Mouse (Mus musculus): ENCODE data around the gene Gys1. TPM values are rescaled to one million over a fixed set of nuclear protein-coding genes. Genes with fewer than 3 reads are reported as not detected.
A peak's percentile ranks its signal among the peaks of the same experiment; 100 is the strongest.
"Not testable (repeated sequence)": the region's sequence is repeated elsewhere in the genome, so short reads cannot be mapped to it uniquely, and the experiment has no call there.

Gys1 gene
- polyA plus RNA-seq, 1 experiment from 2014 or later = 25.1 TPM

DNA sequence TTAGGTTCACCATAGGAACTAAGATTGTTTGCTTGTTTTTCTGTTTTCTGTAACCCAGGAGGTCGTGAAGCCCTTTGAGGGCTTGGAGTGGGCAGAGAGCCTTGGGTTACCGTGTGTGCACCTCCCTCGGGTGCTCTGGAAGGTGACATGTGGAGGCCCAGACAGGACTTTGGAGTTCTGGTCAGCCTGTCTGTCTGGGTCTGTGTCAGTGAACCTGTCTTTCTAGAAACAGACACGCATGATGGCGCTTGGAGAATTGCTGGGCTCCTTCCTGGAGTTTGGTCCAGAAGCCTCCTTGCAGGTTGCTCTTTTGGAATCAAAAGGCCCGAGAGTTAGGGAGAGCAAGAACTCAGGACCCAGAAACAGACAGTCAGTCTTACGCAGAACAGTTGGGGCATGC is 25.7 kb downstream of the Gys1 start:
- Histone ChIP-seq H3K4me1 (replicated peaks) (peaks cover 53% of the 10 kb centered on the region), H3K9ac (peak overlapping the region; percentile 39; the same call in 1 of the 2 replicates), H3K27ac (replicated peaks) (peak overlapping the region; percentile 95), H3K27me3 (no peaks in the 10 kb centered on the region), H3K4me2 (peak overlapping the region; percentile 64), H3K36me3 (peaks cover 33% of the 10 kb centered on the region), H3K4me3 (peak overlapping the region; percentile 77), H3K9me3 (no peaks in the 10 kb centered on the region)
- 73% methylated on average over 7 of the region's 7 CpGs for WGBS
- no peak; the same call in 1 of the 2 replicates for ATAC-seq (ENCODE audit: low FRiP score, low read depth)

DNA sequence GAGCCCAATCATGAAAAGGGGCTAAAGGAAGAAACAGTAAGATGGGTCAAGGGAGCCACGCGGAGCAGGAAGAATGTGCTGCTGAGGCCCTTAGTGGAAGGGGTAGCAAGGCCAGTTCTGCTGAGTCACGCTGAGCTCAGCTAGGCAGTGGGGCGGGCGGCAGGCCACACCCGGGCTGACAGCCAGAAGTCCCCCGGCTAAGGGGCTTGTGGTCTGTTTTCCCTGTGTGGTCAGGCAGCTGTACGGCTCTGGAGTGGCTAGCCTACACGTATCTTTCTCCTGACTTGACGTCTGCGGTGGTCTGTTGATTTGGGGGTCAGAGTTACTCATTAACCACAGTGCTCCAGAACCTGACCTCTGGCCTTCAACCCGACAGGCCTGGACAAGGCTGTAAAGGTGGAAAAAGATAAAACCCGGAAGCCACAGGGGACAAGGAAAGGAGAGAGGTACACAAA is 26.2 kb downstream of the Gys1 start:
- 23% methylated on average over 13 of the region's 13 CpGs for WGBS
- Histone ChIP-seq H3K4me2 (peak overlapping the region; percentile 64; the same call in 1 of the 2 replicates), H3K4me3 (0 out of 2 replicates have a peak overlapping the region, but pooled peaks have one; percentile 5), H3K36me3 (peaks cover 34% of the 10 kb centered on the region), H3K27me3 (no peaks in the 10 kb centered on the region), H3K4me1 (replicated peaks) (peaks cover 58% of the 10 kb centered on the region), H3K9me3 (no peaks in the 10 kb centered on the region), H3K9ac (no peak overlapping the region), H3K27ac (replicated peaks) (peak overlapping the region; percentile 95)
- no peak for ATAC-seq (ENCODE audit: low FRiP score, low read depth)

- 60% methylated on average over 4 of the region's 5 CpGs for WGBS
- Histone ChIP-seq H3K9me3 (no peaks in the 10 kb centered on the region), H3K4me3 (no peak overlapping the region), H3K27ac (replicated peaks) (peak overlapping the region; percentile 95), H3K4me2 (no peak overlapping the region), H3K9ac (no peak overlapping the region), H3K4me1 (replicated peaks) (peaks cover 59% of the 10 kb centered on the region), H3K27me3 (no peaks in the 10 kb centered on the region), H3K36me3 (peaks cover 34% of the 10 kb centered on the region)
- no peak for ATAC-seq (ENCODE audit: low FRiP score, low read depth)
Observed at GRCm38 (mm10) chr7:45461326-45461725, 26.7 kb downstream of the Gys1 start.

GRCm38 (mm10) chr7:45461781-45462180 is 27.1 kb downstream of the Gys1 start:
- peaks cover 56% of the 10 kb centered on the region for H3K4me1 ChIP-seq (replicated peaks)
- H3K36me3 ChIP-seq = peaks cover 34% of the 10 kb centered on the region
- H3K27me3 ChIP-seq = no peaks in the 10 kb centered on the region
- H3K4me2 ChIP-seq = no peak overlapping the region
- H3K9me3 ChIP-seq = no peaks in the 10 kb centered on the region
- no peak overlapping the region for H3K9ac ChIP-seq
- no peak overlapping the region for H3K4me3 ChIP-seq
- 81% methylated on average over 4 of the region's 4 CpGs for WGBS
- no peak overlapping the region for H3K27ac ChIP-seq (replicated peaks)
- no peak for ATAC-seq (ENCODE audit: low FRiP score, low read depth)

- Histone ChIP-seq H3K9me3 (no peaks in the 10 kb centered on the region), H3K36me3 (peaks cover 30% of the 10 kb centered on the region), H3K27ac (replicated peaks) (no peak overlapping the region), H3K27me3 (no peaks in the 10 kb centered on the region), H3K4me1 (replicated peaks) (peaks cover 51% of the 10 kb centered on the region), H3K9ac (no peak overlapping the region), H3K4me2 (no peak overlapping the region), H3K4me3 (no peak overlapping the region)
- ATAC-seq (ENCODE audit: low FRiP score, low read depth) = no peak
- 87% methylated on average over 4 of the region's 4 CpGs for WGBS
Observed at GRCm38 (mm10) chr7:45462325-45462724, 27.7 kb downstream of the Gys1 start.

DNA sequence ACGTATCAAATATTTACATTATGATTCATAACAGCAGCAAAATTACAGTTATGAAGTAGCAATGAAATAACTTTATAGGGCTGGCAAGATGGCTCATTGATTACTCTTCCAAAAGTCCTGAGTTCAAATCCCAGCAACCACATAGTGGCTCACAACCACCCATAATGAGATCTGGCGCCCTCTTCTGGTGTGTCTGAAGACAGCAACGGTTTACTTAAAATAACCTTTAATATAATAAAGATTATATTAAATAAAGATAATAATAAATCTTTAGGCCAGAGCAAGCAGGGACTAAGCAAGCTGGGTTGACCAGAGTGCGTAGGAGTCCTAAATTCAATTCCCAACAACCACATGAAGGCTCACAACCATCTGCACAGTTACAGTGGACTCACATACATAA is 28.2 kb downstream of the Gys1 start:
- 80% methylated on average over 4 of the region's 4 CpGs for WGBS
- peaks cover 45% of the 10 kb centered on the region for H3K4me1 ChIP-seq (replicated peaks)

DNA sequence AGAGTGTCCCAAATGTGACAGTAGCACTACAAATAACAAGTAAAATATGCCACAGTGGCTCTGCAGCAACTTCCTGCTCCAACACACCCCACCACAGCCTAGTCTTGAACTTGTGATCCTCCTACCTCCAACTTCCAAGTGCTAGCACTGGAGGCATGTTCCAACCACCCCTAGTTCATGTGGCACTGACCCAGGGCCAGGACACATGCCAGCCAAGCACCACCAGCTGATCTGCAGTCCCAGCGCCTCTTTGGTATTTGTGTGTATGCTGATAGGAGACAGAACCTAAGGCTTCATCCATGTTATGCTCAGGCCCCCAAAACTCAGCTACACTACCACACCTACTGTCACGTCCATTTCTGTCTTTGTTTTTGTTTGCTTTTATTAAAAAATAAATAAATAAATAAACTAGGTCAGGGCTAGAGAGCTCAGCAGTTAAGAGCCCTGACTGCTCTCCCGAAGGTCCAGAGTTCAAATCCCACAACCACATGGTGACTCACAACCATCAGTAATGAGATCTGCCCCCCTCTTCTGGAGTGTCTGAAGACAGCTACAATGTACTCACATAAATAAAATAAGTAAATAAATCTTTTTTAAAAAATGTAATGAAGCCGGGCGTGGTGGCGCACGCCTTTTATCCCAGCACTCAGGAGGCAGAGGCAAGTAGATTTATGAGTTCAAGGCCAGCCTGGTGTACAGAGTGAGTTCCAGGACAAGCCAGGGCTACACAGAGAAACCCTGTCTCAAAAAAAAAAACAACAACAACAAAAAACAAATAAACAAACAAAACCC is 29.5 kb downstream of the Gys1 start:
- no peak for ATAC-seq (ENCODE audit: low FRiP score, low read depth)
- Histone ChIP-seq H3K9me3 (no peaks in the 10 kb centered on the region), H3K9ac (no peak overlapping the region), H3K4me3 (no peak overlapping the region), H3K27me3 (no peaks in the 10 kb centered on the region), H3K4me2 (no peak overlapping the region), H3K36me3 (peaks cover 24% of the 10 kb centered on the region), H3K27ac (replicated peaks) (no peak overlapping the region), H3K4me1 (replicated peaks) (peaks cover 39% of the 10 kb centered on the region)
- WGBS = 97% methylated on average over 7 of the region's 7 CpGs

More for the DNA sequence above, 28.2 kb downstream of the Gys1 start:
- not testable (repeated sequence) for H3K27me3 ChIP-seq; ATAC-seq (ENCODE audit: low FRiP score, low read depth); H3K27ac ChIP-seq (replicated peaks); H3K4me2 ChIP-seq; H3K9ac ChIP-seq; H3K9me3 ChIP-seq; H3K4me3 ChIP-seq
- H3K36me3 ChIP-seq = peaks cover 27% of the 10 kb centered on the region

DNA sequence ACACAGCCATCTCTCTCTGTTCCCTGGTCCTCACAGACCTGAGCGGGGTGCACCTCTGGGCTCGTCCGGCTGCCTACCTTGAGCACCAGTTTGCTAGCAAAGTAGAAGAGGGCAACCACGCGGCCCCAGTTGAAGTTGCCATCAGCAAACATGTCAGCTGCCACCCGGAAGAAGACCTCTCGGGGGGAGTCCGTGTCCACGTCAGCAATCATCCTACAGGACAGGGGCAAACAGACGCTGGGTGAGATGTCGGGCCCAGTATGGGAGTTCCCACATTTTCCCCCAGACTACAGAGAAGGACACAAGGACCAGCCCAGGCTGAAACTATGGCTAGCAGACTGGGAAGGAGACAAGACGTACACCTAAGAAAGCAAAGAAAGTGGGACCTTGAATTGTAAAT is 30.5 kb downstream of the Gys1 start:
- Histone ChIP-seq H3K4me1 (replicated peaks) (peaks cover 36% of the 10 kb centered on the region), H3K4me3 (peak overlapping the region; percentile 81; the same call in 1 of the 2 replicates), H3K36me3 (peaks cover 24% of the 10 kb centered on the region), H3K9ac (0 out of 2 replicates have a peak overlapping the region, but pooled peaks have one; percentile 85), H3K9me3 (no peaks in the 10 kb centered on the region), H3K27ac (replicated peaks) (no peak overlapping the region), H3K27me3 (no peaks in the 10 kb centered on the region), H3K4me2 (peak overlapping the region; percentile 77)
- WGBS = 93% methylated on average over 12 of the region's 12 CpGs
- ATAC-seq (ENCODE audit: low FRiP score, low read depth) = no peak

DNA sequence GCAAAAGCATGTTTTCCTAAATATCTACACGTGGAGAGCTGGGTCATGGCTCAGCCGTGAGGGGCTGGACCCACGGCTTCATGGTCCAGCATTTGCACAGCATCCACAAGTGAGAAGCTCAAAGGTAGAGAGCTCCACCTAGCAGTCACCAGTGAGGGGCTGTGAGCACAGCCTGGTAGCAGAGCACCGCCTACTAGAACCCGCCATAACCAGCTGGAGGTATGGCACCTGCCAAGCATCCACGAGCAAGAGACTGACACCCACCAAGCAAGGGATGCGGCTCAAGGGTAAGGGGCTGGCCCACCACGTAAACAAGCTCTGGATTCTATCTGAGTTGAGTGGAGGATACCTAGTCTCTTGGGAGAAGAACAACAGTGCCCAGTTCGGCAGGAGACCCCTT is 30.9 kb downstream of the Gys1 start:
- Histone ChIP-seq H3K9me3 (no peaks in the 10 kb centered on the region), H3K27me3 (no peaks in the 10 kb centered on the region), H3K9ac (peak overlapping the region; percentile 85; the same call in 1 of the 2 replicates), H3K4me3 (peak overlapping the region; percentile 81), H3K4me2 (peak overlapping the region; percentile 77), H3K27ac (replicated peaks) (no peak overlapping the region), H3K36me3 (peaks cover 24% of the 10 kb centered on the region), H3K4me1 (replicated peaks) (peaks cover 32% of the 10 kb centered on the region)
- ATAC-seq (ENCODE audit: low FRiP score, low read depth) = no peak
- 78% methylated on average over 9 of the region's 9 CpGs for WGBS

GRCm38 (mm10) chr7:45466283-45467089 is 31.8 kb downstream of the Gys1 start, which contains the start of gene Bax:
TSS of gene Bax (minus strand) at chr7:45466898.
- ATAC-seq (ENCODE audit: low FRiP score, low read depth) = peak; percentile 83
- Histone ChIP-seq H3K4me2 (peak within 1 kb of the TSS; percentile 77), H3K9me3 (no peaks in the 10 kb centered on the region), H3K27me3 (no peaks in the 10 kb centered on the region), H3K27ac (replicated peaks) (peak within 1 kb of the TSS; percentile 85), H3K9ac (peak within 1 kb of the TSS; percentile 85), H3K36me3 (peaks cover 24% of the 10 kb centered on the region), H3K4me1 (replicated peaks) (peaks cover 25% of the 10 kb centered on the region), H3K4me3 (peak within 1 kb of the TSS; percentile 81)
- 0% methylated on average over 54 of the region's 58 CpGs for WGBS

- peaks cover 20% of the 10 kb centered on the region for H3K36me3 ChIP-seq
- 31% methylated on average over 7 of the region's 7 CpGs for WGBS
- H3K27me3 ChIP-seq = no peaks in the 10 kb centered on the region
- H3K4me1 ChIP-seq (replicated peaks) = peaks cover 23% of the 10 kb centered on the region
- ATAC-seq (ENCODE audit: low FRiP score, low read depth) = no peak; the same call in 1 of the 2 replicates
- no peaks in the 10 kb centered on the region for H3K9me3 ChIP-seq
- peak overlapping the region; percentile 85; the same call in 1 of the 2 replicates for H3K27ac ChIP-seq (replicated peaks)
- peak overlapping the region; percentile 81 for H3K4me3 ChIP-seq
- H3K9ac ChIP-seq = peak overlapping the region; percentile 85; the same call in 1 of the 2 replicates
- peak overlapping the region; percentile 77 for H3K4me2 ChIP-seq
Observed at GRCm38 (mm10) chr7:45467090-45467670, 32.5 kb downstream of the Gys1 start.
